Mouse (Mus musculus): ENCODE data around the gene Gpr108. TPM values are rescaled to one million over a fixed set of nuclear protein-coding genes. Genes with fewer than 3 reads are reported as not detected.

The Gpr108 gene
- polyA plus RNA-seq, 1 experiment from 2014 or later, result 37.3 TPM

DNA sequence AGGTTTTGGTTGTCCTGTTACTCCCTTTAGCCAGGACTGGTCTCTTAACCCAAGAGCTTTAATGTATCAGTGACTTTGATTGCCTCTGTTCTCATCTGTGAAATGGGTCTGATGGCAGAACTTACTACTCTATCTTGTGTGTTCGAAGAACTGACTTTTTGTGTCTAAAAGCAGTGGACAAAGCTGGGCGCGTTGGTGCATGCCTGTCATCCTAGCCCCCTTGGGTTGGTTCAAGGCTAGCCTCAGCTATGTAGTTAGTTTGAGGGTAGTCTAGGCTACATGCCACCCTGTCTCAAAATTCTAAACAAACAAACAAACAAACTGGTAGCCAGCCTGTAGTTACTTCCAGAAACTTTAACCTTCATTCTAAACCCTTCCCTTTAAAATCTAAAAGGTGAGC lies 3.2 kb upstream of the Gpr108 start:
- no peak for ATAC-seq (ENCODE audit: borderline replicate concordance, extremely low read depth, low FRiP score, low TSS enrichment)

GRCm38 (mm10) chr17:57250461-57251160 lies 2.4 kb upstream of the Gpr108 start:
- Histone ChIP-seq H3K27me3 (no peaks in the 10 kb centered on the region), H3K4me1 (peaks cover 35% of the 10 kb centered on the region), H3K4me2 (peak overlapping the region; percentile 86), H3K9me3 (no peaks in the 10 kb centered on the region), H3K27ac (peak overlapping the region; percentile 77), H3K9ac (peak overlapping the region; percentile 79), H3K36me3 (peaks cover 25% of the 10 kb centered on the region), H3K4me3 (peak overlapping the region; percentile 87)
- 3% methylated on average over 32 of the region's 33 CpGs for WGBS
- ATAC-seq (ENCODE audit: borderline replicate concordance, extremely low read depth, low FRiP score, low TSS enrichment), result no peak

More for the DNA sequence above, 3.2 kb upstream of the Gpr108 start:
- peaks cover 29% of the 10 kb centered on the region for H3K36me3 ChIP-seq
- peaks cover 29% of the 10 kb centered on the region for H3K4me1 ChIP-seq
- H3K4me3 ChIP-seq, result peak overlapping the region; percentile 87; the same call in 1 of the 2 replicates
- H3K4me2 ChIP-seq, result peak overlapping the region; percentile 86
- H3K9ac ChIP-seq, result no peak overlapping the region
- H3K9me3 ChIP-seq, result no peaks in the 10 kb centered on the region
- H3K27me3 ChIP-seq, result no peaks in the 10 kb centered on the region
- no peak overlapping the region for H3K27ac ChIP-seq
- WGBS, result 86% methylated on average over 3 of the region's 3 CpGs

DNA sequence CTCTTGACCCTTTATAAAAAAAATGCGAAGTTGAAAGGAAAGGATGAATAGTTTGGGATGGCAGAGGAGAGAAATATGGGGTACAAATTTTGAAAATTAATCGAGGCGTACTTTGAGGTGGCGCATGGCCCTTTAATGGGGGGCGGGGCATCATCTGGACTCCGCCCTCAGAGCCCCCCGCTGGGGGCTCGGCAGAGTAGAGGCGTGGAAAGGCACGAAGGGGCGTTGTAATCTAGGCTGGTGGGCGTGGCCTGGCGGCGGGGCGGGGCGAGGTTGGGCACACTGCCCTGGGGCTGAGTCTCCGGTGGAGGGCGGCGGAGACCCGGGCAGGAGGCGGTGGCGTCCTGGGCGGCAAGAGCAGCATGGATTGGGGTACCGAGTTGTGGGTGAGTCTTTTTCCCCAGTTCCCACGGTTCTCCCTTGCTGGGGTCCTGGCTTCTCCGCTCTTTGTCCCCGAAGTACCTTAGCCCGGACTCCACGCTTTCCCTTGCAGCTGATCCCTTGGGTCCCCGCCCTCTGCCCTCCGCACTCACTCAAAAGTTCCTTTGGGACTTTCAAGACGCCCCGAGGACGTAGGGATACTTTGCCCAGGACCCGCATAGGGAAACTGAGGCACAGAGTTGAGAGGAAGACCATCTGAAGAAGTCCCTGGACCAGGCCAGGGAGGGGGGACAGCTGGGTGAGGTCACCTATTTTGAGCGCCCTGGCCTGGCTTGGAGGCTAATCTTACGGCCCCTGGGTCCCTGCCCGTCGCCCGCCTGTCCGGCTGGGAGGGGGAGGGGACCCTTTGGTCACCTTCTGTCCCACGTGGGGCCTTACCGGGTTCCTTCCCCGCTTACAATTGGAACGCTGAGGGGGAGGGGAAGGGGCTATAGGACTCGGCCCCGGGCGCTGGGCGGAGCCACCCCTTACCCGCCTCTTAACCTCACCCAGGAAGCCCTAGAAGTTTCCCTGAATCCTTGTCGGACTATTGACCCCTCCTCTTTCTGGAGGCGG lies 1.2 kb upstream of the Gpr108 start, which contains the start of gene Trip10:
Gene Trip10, plus strand, starts transcription at position 270 of the 996 bp plus-strand sequence.
- H3K27ac ChIP-seq, result peak within 1 kb of the TSS; percentile 95
- peak; percentile 50 for ATAC-seq (ENCODE audit: borderline replicate concordance, extremely low read depth, low FRiP score, low TSS enrichment)
- H3K4me3 ChIP-seq, result peak within 1 kb of the TSS; percentile 87
- peaks cover 16% of the 10 kb centered on the region for H3K36me3 ChIP-seq
- peak within 1 kb of the TSS; percentile 79 for H3K9ac ChIP-seq
- H3K4me2 ChIP-seq, result peak within 1 kb of the TSS; percentile 86
- H3K9me3 ChIP-seq, result no peaks in the 10 kb centered on the region
- WGBS, result under 1% methylated on average over 51 of the region's 52 CpGs
- peaks cover 35% of the 10 kb centered on the region for H3K4me1 ChIP-seq
- H3K27me3 ChIP-seq, result no peaks in the 10 kb centered on the region

- H3K9ac ChIP-seq, result peak overlapping the region; percentile 49; the same call in 1 of the 2 replicates
- peak overlapping the region; percentile 87 for H3K4me3 ChIP-seq
- no peaks in the 10 kb centered on the region for H3K9me3 ChIP-seq
- WGBS, result 8% methylated on average over 13 of the region's 13 CpGs
- ATAC-seq (ENCODE audit: borderline replicate concordance, extremely low read depth, low FRiP score, low TSS enrichment), result no peak
- peaks cover 35% of the 10 kb centered on the region for H3K4me1 ChIP-seq
- H3K4me2 ChIP-seq, result peak overlapping the region; percentile 86
- peak overlapping the region; percentile 95 for H3K27ac ChIP-seq
- peaks cover 9% of the 10 kb centered on the region for H3K36me3 ChIP-seq
- H3K27me3 ChIP-seq, result no peaks in the 10 kb centered on the region
These were observed 525 bp upstream of the Gpr108 start for GRCm38 (mm10) chr17:57248771-57249170.

GRCm38 (mm10) chr17:57247393-57248200 lies 649 bp downstream of the Gpr108 start:
- Histone ChIP-seq H3K27ac (peak overlapping the region; percentile 95), H3K36me3 (peaks cover 9% of the 10 kb centered on the region; the same call in 1 of the 2 replicates), H3K4me1 (peaks cover 30% of the 10 kb centered on the region), H3K27me3 (no peaks in the 10 kb centered on the region), H3K4me3 (peak overlapping the region; percentile 87), H3K4me2 (peak overlapping the region; percentile 86), H3K9me3 (no peaks in the 10 kb centered on the region), H3K9ac (peak overlapping the region; percentile 76)
- WGBS, result under 1% methylated on average over 46 of the region's 46 CpGs
- ATAC-seq (ENCODE audit: borderline replicate concordance, extremely low read depth, low FRiP score, low TSS enrichment), result peak; percentile 90

DNA sequence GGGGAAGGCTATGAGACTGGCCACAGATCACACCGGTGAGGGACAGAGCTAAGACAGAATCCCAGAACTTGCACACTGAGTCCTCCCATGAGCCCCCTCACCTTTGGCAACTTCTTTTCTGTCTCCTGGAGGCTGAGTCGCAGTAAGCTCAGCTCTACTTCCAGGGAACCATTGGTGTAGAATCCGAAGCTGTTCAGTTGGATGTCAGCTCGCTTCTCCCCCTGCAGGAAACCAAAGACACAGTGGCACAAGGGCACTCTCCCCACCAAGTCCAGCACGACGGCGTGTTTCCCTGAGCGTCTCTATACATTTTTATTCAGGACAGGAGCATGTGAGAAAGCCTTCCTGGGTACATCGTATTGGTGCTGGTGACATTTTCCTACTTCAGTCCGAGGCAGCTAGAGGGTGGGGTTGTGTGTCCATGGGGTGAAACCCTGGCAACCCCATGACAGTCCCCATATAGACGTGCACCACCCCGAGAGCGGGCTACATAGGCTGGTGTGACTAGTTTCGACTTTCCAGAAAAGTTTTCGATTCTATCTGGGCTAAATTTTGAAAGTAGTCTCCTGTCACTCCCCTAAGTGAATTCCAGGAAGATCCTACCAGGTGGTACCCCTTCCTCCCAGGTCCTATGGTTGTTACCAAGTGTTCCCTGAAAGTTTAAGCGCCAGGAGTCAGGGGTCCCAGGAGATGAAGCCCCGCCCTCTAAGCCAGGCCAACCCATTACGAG lies 1.4 kb downstream of the Gpr108 start:
- WGBS, result 4% methylated on average over 18 of the region's 18 CpGs

DNA sequence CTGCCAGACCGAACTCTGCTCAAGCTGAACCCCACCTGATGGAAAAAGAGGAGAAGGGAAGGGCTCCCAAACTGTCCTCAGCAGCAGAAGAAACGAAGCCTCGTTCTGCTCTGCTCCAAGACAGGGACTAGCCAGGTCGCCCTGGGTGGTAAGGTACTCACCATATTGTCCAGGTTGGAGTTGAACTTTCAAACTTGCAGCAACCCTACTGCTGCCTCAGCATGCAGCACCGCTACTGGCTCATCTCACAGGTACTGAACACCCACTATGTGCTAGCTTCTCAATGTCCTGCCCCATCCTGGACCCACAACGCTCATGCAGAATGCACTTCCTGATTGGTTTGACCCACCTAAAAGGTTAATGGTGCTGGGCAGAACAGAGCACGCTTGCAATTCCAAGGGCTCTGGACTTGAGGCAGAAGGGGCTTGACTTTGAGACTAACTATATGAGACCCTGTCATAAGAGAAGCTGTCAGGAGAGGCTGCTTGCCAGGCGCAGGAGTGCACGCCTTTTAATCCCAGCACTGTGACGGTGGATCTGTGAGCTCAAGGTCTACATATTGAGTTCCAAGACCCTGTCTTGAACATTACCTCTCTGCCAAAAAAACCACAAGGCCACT lies 2.8 kb downstream of the Gpr108 start:
- Histone ChIP-seq H3K27me3 (no peaks in the 10 kb centered on the region), H3K36me3 (peaks cover 19% of the 10 kb centered on the region), H3K4me2 (no peak overlapping the region), H3K4me1 (peaks cover 18% of the 10 kb centered on the region), H3K4me3 (no peak overlapping the region), H3K9me3 (no peaks in the 10 kb centered on the region), H3K27ac (no peak overlapping the region), H3K9ac (no peak overlapping the region)
- 92% methylated on average over 10 of the region's 10 CpGs for WGBS
- ATAC-seq (ENCODE audit: borderline replicate concordance, extremely low read depth, low FRiP score, low TSS enrichment), result no peak

More for the DNA sequence above, 1.4 kb downstream of the Gpr108 start:
- Histone ChIP-seq H3K4me3 (peak overlapping the region; percentile 87), H3K9me3 (no peaks in the 10 kb centered on the region), H3K9ac (peak overlapping the region; percentile 76), H3K4me2 (peak overlapping the region; percentile 80), H3K27ac (peak overlapping the region; percentile 92), H3K27me3 (no peaks in the 10 kb centered on the region), H3K4me1 (peaks cover 30% of the 10 kb centered on the region), H3K36me3 (peaks cover 15% of the 10 kb centered on the region)
- ATAC-seq (ENCODE audit: borderline replicate concordance, extremely low read depth, low FRiP score, low TSS enrichment), result no peak

GRCm38 (mm10) chr17:57243650-57244370 lies 4.4 kb downstream of the Gpr108 start:
- no peak for ATAC-seq (ENCODE audit: borderline replicate concordance, extremely low read depth, low FRiP score, low TSS enrichment)
- WGBS, result 65% methylated on average over 10 of the region's 10 CpGs
- H3K27ac ChIP-seq, result no peak overlapping the region
- no peak overlapping the region for H3K4me3 ChIP-seq
- no peaks in the 10 kb centered on the region for H3K9me3 ChIP-seq
- no peak overlapping the region for H3K4me2 ChIP-seq
- no peaks in the 10 kb centered on the region for H3K27me3 ChIP-seq
- peaks cover 19% of the 10 kb centered on the region for H3K36me3 ChIP-seq
- H3K4me1 ChIP-seq, result peaks cover 15% of the 10 kb centered on the region
- no peak overlapping the region for H3K9ac ChIP-seq

- Histone ChIP-seq H3K4me2 (no peak overlapping the region), H3K27ac (no peak overlapping the region), H3K36me3 (peaks cover 33% of the 10 kb centered on the region), H3K4me1 (no peaks in the 10 kb centered on the region), H3K27me3 (no peaks in the 10 kb centered on the region), H3K9me3 (no peaks in the 10 kb centered on the region), H3K4me3 (no peak overlapping the region), H3K9ac (no peak overlapping the region)
- WGBS, result 89% methylated on average over 9 of the region's 9 CpGs
- ATAC-seq (ENCODE audit: borderline replicate concordance, extremely low read depth, low FRiP score, low TSS enrichment), result no peak
These were observed 11.1 kb downstream of the Gpr108 start for GRCm38 (mm10) chr17:57237181-57237580.

GRCm38 (mm10) chr17:57235803-57236202 lies 12.4 kb downstream of the Gpr108 start:
- no peak for ATAC-seq (ENCODE audit: borderline replicate concordance, extremely low read depth, low FRiP score, low TSS enrichment)
- H3K27me3 ChIP-seq, result no peaks in the 10 kb centered on the region
- H3K4me3 ChIP-seq, result no peak overlapping the region
- peaks cover 10% of the 10 kb centered on the region; the same call in 1 of the 2 replicates for H3K4me1 ChIP-seq
- no peak overlapping the region for H3K27ac ChIP-seq
- no peaks in the 10 kb centered on the region for H3K9me3 ChIP-seq
- WGBS, result 81% methylated on average over 5 of the region's 5 CpGs
- no peak overlapping the region for H3K4me2 ChIP-seq
- no peak overlapping the region for H3K9ac ChIP-seq
- H3K36me3 ChIP-seq, result peaks cover 25% of the 10 kb centered on the region
